Mouse (Mus musculus): Measurements from ENCODE around the gene Ccar1.
"Not testable (repeated sequence)": the region's sequence is repeated elsewhere in the genome, so short reads cannot be mapped to it uniquely, and the experiment has no call there.

Gene Ccar1

GRCm38 (mm10) chr10:62725771-62726687 lies 66.1 kb downstream of the Ccar1 start, which contains the start of gene Stox1:
TSS of gene Stox1 (minus strand) at chr10:62726128.
- peak; percentile 72 for DNase-seq (ENCODE audit: low read depth, low spot score)

GRCm38 (mm10) chr10:62724936-62725335 lies 67.2 kb downstream of the Ccar1 start:
- DNase-seq (ENCODE audit: low read depth, low spot score) = no peak

GRCm38 (mm10) chr10:62722701-62723100 lies 69.4 kb downstream of the Ccar1 start:
- no peak for DNase-seq (ENCODE audit: low read depth, low spot score)

- DNase-seq (ENCODE audit: low read depth, low spot score) = not testable (repeated sequence)
Observed at GRCm38 (mm10) chr10:62720574-62720973, 71.5 kb downstream of the Ccar1 start.

- no peak for DNase-seq (ENCODE audit: low read depth, low spot score)
Observed at GRCm38 (mm10) chr10:62713457-62713856, 78.6 kb downstream of the Ccar1 start.

GRCm38 (mm10) chr10:62703579-62703978 lies 88.5 kb downstream of the Ccar1 start:
- DNase-seq (ENCODE audit: low read depth, low spot score) = no peak

GRCm38 (mm10) chr10:62702436-62702835 lies 89.7 kb downstream of the Ccar1 start:
- DNase-seq (ENCODE audit: low read depth, low spot score) = no peak

Data from CD4-positive, CD25-positive, alpha-beta regulatory T cell, adult 2 months (primary cell).